Mouse (Mus musculus) liver, postnatal 0 days (tissue): Measurements from ENCODE around the gene Mier2.
A peak's percentile ranks its signal among the peaks of the same experiment; 100 is the strongest.

Source experiments
- CTCF ChIP-seq: sonication (generic); IDR thresholded peaks from 2 replicates; pipeline ENCODE4 v1.5.1; 2016; ENCODE audit warnings: antibody characterized with exemption, low read depth
- EP300 ChIP-seq: IDR thresholded peaks from 2 replicates; pipeline ENCODE4 v1.6.1; 2016; ENCODE audit warnings: antibody characterized with exemption, low read depth, mild to moderate bottlenecking

- TF ChIP-seq CTCF, result peak; percentile 27; the same call in 1 of the 2 replicates
- no peak for TF ChIP-seq EP300
These were observed 26.9 kb downstream of the Mier2 start for GRCm38 (mm10) chr10:79528081-79528480.
